33 mouse cellular contexts compared by ENCODE assay signal in genomic region chr11:98485749-98486148, GRCm38 (mm10). TPM values are rescaled to one million over a fixed set of nuclear protein-coding genes. Genes with fewer than 3 reads are reported as not detected.
"Had no signal": no experiment of that assay in that cellular context is flagged by ENCODE, and none has a peak within 500 bp of the region (broad histone marks: within the 10 kb centered on the region; RNA-seq: fewer than 3 reads in every experiment).

No protein-coding gene starts in this region.

- H3K36me3 ChIP-seq: limb, embryonic 10.5 days; limb, embryonic 12.5 days; limb, embryonic 13.5 days; limb, embryonic 15.5 days; liver, embryonic 12.5 days; liver, embryonic 13.5 days; liver, embryonic 15.5 days; lung, embryonic 15.5 days; midbrain, embryonic 10.5 days; midbrain, embryonic 12.5 days; midbrain, embryonic 13.5 days; midbrain, embryonic 15.5 days had no signal

- ATAC-seq: liver, embryonic 12.5 days; liver, postnatal 0 days; lung, postnatal 0 days; midbrain, embryonic 13.5 days; midbrain, embryonic 15.5 days; midbrain, embryonic 16.5 days had no signal

- H3K4me3 ChIP-seq: limb, embryonic 10.5 days; limb, embryonic 12.5 days; limb, embryonic 13.5 days; limb, embryonic 15.5 days; liver, embryonic 12.5 days; liver, embryonic 13.5 days; liver, embryonic 15.5 days; lung, embryonic 15.5 days; megakaryocyte, embryonic 14.5 days; midbrain, embryonic 10.5 days; midbrain, embryonic 12.5 days; midbrain, embryonic 13.5 days; midbrain, embryonic 15.5 days; myocyte had no signal

- H3K9me3 ChIP-seq: limb, embryonic 10.5 days; limb, embryonic 12.5 days; limb, embryonic 13.5 days; limb, embryonic 15.5 days; liver, embryonic 12.5 days; liver, embryonic 13.5 days; liver, embryonic 15.5 days; lung, embryonic 15.5 days; megakaryocyte, embryonic 14.5 days; midbrain, embryonic 10.5 days; midbrain, embryonic 12.5 days; midbrain, embryonic 13.5 days; midbrain, embryonic 15.5 days had no signal

- H3K27ac ChIP-seq: limb, embryonic 10.5 days; limb, embryonic 12.5 days; limb, embryonic 13.5 days; limb, embryonic 15.5 days; liver, embryonic 12.5 days; liver, embryonic 13.5 days; liver, embryonic 14.5 days; liver, embryonic 15.5 days; lung, embryonic 15.5 days; macrophage; midbrain, embryonic 10.5 days; midbrain, embryonic 12.5 days; midbrain, embryonic 13.5 days; midbrain, embryonic 15.5 days had no signal

- H3K4me2 ChIP-seq: limb, embryonic 12.5 days; limb, embryonic 13.5 days; limb, embryonic 15.5 days; liver, embryonic 11.5 days; liver, embryonic 12.5 days; liver, embryonic 13.5 days; liver, embryonic 15.5 days; lung, embryonic 14.5 days; lung, embryonic 15.5 days; midbrain, embryonic 11.5 days; midbrain, embryonic 12.5 days; midbrain, embryonic 13.5 days; midbrain, embryonic 15.5 days had no signal

- DNase-seq: left cerebral cortex, postnatal 4 days; liver; liver, embryonic 13.5 days; liver, postnatal 0 days; lung, adult 18-20 months; lung, adult 2 months; lung, embryonic 14.5 days; lung, postnatal 10 days; lung, postnatal 14 days; lung, postnatal 36 days; lung, postnatal 4 days; midbrain, embryonic 14.5 days had no signal

- H3K4me1 ChIP-seq: limb, embryonic 12.5 days; limb, embryonic 13.5 days; limb, embryonic 15.5 days; liver, embryonic 12.5 days; liver, embryonic 13.5 days; liver, embryonic 15.5 days; lung, embryonic 15.5 days; megakaryocyte, embryonic 14.5 days; midbrain, embryonic 10.5 days; midbrain, embryonic 12.5 days; midbrain, embryonic 15.5 days had no signal

- H3K27me3 ChIP-seq: limb, embryonic 15.5 days; liver, embryonic 12.5 days; liver, embryonic 13.5 days; lung, embryonic 15.5 days; midbrain, embryonic 12.5 days; midbrain, embryonic 13.5 days; midbrain, embryonic 15.5 days had no signal

- H3K9ac ChIP-seq: limb, embryonic 12.5 days; limb, embryonic 13.5 days; limb, embryonic 15.5 days; liver, embryonic 12.5 days; liver, embryonic 13.5 days; liver, embryonic 14.5 days; liver, embryonic 15.5 days; liver, postnatal 0 days; lung, embryonic 14.5 days; lung, embryonic 15.5 days; midbrain, embryonic 12.5 days; midbrain, embryonic 13.5 days; midbrain, embryonic 15.5 days had no signal

RNA-seq across cellular contexts. Expression of gene Grb7, which starts 39.6 kb away (rescaled TPM):
- total RNA-seq: megakaryocyte progenitor cell, adult 5-6 weeks; megakaryocyte, adult 5-6 weeks had no signal
- polyA plus RNA-seq: myocyte had no signal
